Mouse (Mus musculus) forebrain, embryonic 15.5 days (tissue): ENCODE data around the gene Tnks1bp1. TPM values are rescaled to one million over a fixed set of nuclear protein-coding genes. Genes with fewer than 3 reads are reported as not detected.

Experiments used
- ATAC-seq: fragments of 200-750 bp; cut with Nextera tagmentation; replicated peaks from 2 replicates; pipeline ENCODE4 v1.8.0; 2017; ENCODE audit warnings: mild to moderate bottlenecking, moderate TSS enrichment, moderate library complexity
- H3K27ac ChIP-seq: fragments of 300-500 bp; sonication (generic); replicated peaks from 2 replicates; pipeline ENCODE4 v1.5.1; 2015; ENCODE audit warnings: mild to moderate bottlenecking, inconsistent platforms
- H3K27me3 ChIP-seq: fragments of 300-500 bp; sonication (generic); 2 replicates; pipeline ENCODE4 v1.6.1; 2015; ENCODE audit warnings: inconsistent platforms
- H3K36me3 ChIP-seq: fragments of 300-500 bp; sonication (generic); 2 replicates; pipeline ENCODE4 v1.6.1; 2015; ENCODE audit warnings: mild to moderate bottlenecking, inconsistent platforms
- H3K4me1 ChIP-seq: fragments of 300-500 bp; sonication (generic); 2 replicates; pipeline ENCODE4 v1.6.1; 2015; ENCODE audit warnings: inconsistent platforms
- H3K4me2 ChIP-seq: fragments of 300-500 bp; sonication (generic); replicated peaks from 2 replicates; pipeline ENCODE4 v1.6.1; 2015; ENCODE audit warnings: mild to moderate bottlenecking, inconsistent platforms
- H3K4me3 ChIP-seq: fragments of 300-500 bp; sonication (generic); 2 replicates; pipeline ENCODE4 v1.5.1; 2015; ENCODE audit warnings: mild to moderate bottlenecking, inconsistent platforms
- H3K9ac ChIP-seq: fragments of 300-500 bp; sonication (generic); replicated peaks from 2 replicates; pipeline ENCODE4 v1.6.1; 2015; ENCODE audit warnings: mild to moderate bottlenecking, inconsistent platforms
- H3K9me3 ChIP-seq: fragments of 300-500 bp; sonication (generic); 2 replicates; pipeline ENCODE4 v1.6.1; 2016; ENCODE audit warnings: inconsistent platforms
- WGBS: fragments of 180-500 bp; shearing (Covaris S2); methylation state at CpG from one replicate; pipeline ENCODE4 v1.1.7; 2015; ENCODE audit warnings: mixed read lengths; 5-methylcytosine and 5-hydroxymethylcytosine counted together
- polyA plus RNA-seq: library from polyadenylated mRNA; unstranded; fragments of >200 nt; fragmentation: Nextera tagmentation; extraction: Ambion mirVana; gene quantifications from 2 replicates; pipeline ENCODE4 v1.2.1, GENCODE M21; 2015

Gene Tnks1bp1
- polyA plus RNA-seq = 22.0 and 29.2 TPM in 2 replicates

DNA sequence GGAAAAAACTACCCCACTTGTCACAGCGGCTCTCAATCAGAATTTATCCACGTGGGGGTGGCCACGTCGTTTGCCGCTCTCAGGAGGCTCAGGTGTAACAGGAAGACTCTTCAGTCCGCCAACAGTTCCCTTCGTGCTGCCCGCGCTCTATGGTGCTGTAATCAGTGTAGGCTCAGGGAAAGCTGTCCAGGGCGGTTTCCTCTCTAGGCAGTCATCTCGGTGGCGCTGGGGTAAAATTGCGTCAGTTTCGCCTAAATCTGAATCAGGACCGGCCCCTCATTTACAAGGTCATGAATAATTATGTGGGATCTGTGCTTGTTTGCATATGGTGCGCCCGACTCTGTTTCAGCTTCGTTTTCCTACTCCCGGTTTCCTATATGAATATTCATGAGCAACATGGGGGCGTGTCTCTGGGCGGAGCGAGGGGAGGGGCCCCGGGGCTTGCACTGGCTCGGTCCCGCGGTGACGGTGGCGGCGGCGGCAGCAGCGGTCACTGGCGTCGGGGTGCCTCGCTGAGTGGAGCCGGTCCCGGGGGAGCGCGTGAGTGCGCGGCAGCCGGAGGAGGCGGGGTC lies at the start of gene Tnks1bp1:
TSS of gene Tnks1bp1 (plus strand) at position 427 of the 572 bp plus-strand sequence.
- ATAC-seq = peak; percentile 84
- WGBS = under 1% methylated on average over 42 of the region's 42 CpGs

DNA sequence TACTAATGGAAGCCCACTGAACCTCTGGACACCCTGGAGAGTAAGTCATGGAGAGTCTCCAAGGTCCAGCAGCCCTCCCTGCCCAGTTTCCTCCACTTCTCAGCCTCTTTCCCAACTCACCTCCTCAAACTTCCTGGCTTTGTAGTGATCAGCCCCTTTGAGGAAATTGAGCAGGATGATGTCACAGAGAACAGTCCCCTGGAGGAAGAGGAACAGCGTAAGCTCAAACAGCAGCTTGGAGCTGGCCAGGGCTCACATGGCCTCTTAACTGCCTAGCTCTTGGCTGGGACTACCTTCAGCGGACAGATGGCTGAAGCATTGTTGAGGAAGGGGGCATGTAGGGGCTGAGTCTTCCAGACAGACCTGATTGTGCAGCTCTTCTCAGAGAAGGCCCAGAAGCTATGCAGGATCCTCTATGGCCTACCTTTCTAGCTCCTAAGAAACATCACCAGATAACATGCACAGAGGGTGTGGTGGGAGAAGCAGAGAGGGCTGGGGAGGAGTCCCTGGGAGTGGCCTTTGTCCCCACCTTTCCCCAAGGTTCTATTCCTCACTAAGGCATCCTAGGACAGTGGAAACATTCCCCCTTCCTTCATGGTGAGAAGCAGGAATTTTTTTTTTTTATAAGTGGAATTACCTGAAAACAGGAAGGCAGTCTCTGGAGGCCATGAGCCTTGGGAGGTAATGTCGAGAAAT lies 48.2 kb upstream of the Tnks1bp1 start:
- no peaks in the 10 kb centered on the region for H3K9me3 ChIP-seq
- no peaks in the 10 kb centered on the region for H3K36me3 ChIP-seq
- ATAC-seq = no peak
- no peak overlapping the region for H3K9ac ChIP-seq
- H3K4me1 ChIP-seq = no peaks in the 10 kb centered on the region
- H3K27ac ChIP-seq = no peak overlapping the region
- no peaks in the 10 kb centered on the region for H3K27me3 ChIP-seq
- no peak overlapping the region for H3K4me3 ChIP-seq
- WGBS = 90% methylated on average over 3 of the region's 3 CpGs
- no peak overlapping the region for H3K4me2 ChIP-seq

More for the DNA sequence above, at the start of gene Tnks1bp1:
- Histone ChIP-seq H3K4me2 (peak within 1 kb of the TSS; percentile 58), H3K36me3 (peaks cover 53% of the 10 kb centered on the region), H3K4me1 (peaks cover 38% of the 10 kb centered on the region), H3K27ac (peak within 1 kb of the TSS; percentile 90), H3K9me3 (no peaks in the 10 kb centered on the region), H3K27me3 (no peaks in the 10 kb centered on the region), H3K4me3 (peak within 1 kb of the TSS; percentile 69), H3K9ac (peak within 1 kb of the TSS; percentile 69)

DNA sequence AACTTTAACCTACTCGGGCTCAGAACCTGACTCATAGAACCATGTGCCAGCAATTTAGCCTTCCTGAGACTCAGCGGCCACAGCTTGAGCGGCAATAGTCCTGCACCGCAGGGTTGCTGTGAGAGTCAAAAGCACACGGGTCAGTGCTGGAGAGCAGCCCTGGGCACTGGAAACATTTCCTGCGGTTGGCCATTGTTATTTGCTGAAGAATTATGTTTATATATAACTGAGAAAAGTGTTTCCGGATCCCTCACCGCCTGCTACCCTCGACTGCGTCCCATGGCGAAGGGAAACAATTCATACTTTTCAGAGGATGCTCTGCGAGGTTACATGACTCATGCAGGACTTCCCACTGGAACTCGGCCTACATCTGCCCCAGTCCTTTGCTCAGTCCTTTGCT lies 46.3 kb upstream of the Tnks1bp1 start:
- Histone ChIP-seq H3K27ac (no peak overlapping the region), H3K36me3 (no peaks in the 10 kb centered on the region), H3K4me2 (no peak overlapping the region), H3K9me3 (no peaks in the 10 kb centered on the region), H3K9ac (no peak overlapping the region), H3K27me3 (no peaks in the 10 kb centered on the region), H3K4me3 (no peak overlapping the region), H3K4me1 (no peaks in the 10 kb centered on the region)
- no peak for ATAC-seq
- WGBS = 78% methylated on average over 13 of the region's 13 CpGs

DNA sequence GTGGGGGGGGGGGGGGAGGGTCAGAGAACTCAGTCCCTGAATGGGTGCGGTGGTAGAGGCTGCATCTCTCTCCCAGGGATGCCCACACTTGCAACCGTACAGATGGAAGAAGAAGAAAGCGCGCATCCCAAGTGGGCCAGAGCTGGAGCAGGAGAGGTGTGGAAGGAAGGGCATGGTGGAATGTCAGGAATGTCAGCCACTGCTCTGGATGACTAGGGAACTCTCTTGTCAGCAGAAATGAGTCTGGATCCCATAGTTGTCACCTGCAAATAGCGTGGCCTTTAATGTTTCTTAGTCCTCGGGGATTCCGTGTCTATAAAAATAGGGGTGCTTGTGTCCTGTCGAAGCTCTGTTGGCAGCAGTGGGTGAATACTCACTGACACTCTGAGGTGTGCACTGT lies 45.2 kb upstream of the Tnks1bp1 start:
- WGBS = 82% methylated on average over 8 of the region's 8 CpGs
- H3K27me3 ChIP-seq = no peaks in the 10 kb centered on the region
- H3K4me2 ChIP-seq = no peak overlapping the region
- H3K27ac ChIP-seq = no peak overlapping the region
- H3K9me3 ChIP-seq = no peaks in the 10 kb centered on the region
- H3K4me1 ChIP-seq = no peaks in the 10 kb centered on the region
- H3K36me3 ChIP-seq = no peaks in the 10 kb centered on the region
- ATAC-seq = no peak
- no peak overlapping the region for H3K9ac ChIP-seq
- H3K4me3 ChIP-seq = no peak overlapping the region

DNA sequence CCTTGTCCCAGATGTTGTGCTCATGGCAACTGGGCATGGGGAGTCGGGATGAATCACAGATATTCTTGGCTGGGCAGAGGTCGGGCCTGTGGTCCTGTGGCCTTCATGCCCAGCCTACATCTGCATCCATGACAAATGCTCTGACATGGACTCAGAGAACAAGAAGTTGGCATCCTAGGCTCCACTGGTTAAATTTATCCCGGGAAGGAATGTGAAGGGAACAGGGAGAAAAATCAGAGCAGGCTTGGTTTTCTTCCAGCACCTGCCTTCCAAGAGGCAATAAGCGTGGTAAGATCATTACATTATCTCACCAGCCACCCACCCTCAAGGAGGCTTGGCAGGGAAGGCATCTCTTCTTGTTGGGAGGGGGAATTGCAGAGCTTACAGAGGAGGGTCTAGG lies 43.5 kb upstream of the Tnks1bp1 start:
- Histone ChIP-seq H3K9ac (no peak overlapping the region), H3K4me2 (no peak overlapping the region), H3K4me3 (no peak overlapping the region), H3K4me1 (no peaks in the 10 kb centered on the region), H3K27me3 (no peaks in the 10 kb centered on the region), H3K9me3 (no peaks in the 10 kb centered on the region), H3K27ac (no peak overlapping the region), H3K36me3 (no peaks in the 10 kb centered on the region)
- no peak for ATAC-seq
- 75% methylated on average over 4 of the region's 4 CpGs for WGBS

DNA sequence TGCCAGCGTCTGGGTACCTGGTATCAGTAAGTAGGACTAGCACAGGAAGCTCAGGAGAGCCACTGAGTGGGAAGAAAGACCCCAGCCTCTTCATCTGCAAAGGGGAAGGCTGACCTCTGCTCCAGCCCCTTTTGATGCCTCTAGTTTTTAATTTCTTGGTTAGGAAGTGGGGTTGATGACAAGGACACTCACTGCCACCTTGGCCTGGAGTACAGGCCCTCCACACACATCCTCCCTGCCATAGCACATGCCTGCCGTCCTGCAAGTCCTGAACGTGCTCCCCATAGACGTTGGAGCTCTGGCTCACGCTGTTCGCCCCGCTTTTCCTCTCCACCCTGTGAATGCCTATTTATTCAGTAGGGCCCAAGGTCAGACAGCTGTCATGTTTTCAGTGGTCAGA lies 41.2 kb upstream of the Tnks1bp1 start:
- ATAC-seq = no peak
- Histone ChIP-seq H3K4me2 (no peak overlapping the region), H3K9me3 (no peaks in the 10 kb centered on the region), H3K27me3 (no peaks in the 10 kb centered on the region), H3K9ac (no peak overlapping the region), H3K4me3 (no peak overlapping the region), H3K4me1 (no peaks in the 10 kb centered on the region), H3K27ac (no peak overlapping the region), H3K36me3 (no peaks in the 10 kb centered on the region)
- 86% methylated on average over 7 of the region's 7 CpGs for WGBS

DNA sequence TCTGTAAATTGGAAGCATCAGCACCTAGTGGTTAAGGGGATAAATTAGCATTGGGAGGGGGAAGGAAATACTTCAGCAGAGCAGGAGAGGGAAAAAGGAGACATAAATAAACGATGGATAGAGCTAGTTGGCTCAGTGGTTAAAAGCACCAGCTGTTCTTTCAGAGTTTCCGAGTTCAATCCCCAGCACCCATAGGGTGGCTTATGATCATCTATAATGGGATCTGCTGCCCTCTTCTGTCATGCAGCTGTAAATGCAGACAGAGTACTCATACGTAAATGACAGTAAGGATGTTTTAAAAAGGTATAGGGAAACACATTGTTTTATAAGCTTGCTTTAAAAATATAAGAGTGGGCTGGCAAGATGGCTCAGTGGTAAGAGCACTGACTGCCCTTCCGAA lies 40.1 kb upstream of the Tnks1bp1 start:
- Histone ChIP-seq H3K4me3 (no peak overlapping the region), H3K4me1 (no peaks in the 10 kb centered on the region), H3K36me3 (no peaks in the 10 kb centered on the region), H3K27ac (no peak overlapping the region), H3K4me2 (no peak overlapping the region), H3K9me3 (no peaks in the 10 kb centered on the region), H3K27me3 (no peaks in the 10 kb centered on the region), H3K9ac (no peak overlapping the region)
- WGBS = 22% methylated on average over 4 of the region's 4 CpGs
- peak; percentile 23; the same call in 1 of the 2 replicates for ATAC-seq

DNA sequence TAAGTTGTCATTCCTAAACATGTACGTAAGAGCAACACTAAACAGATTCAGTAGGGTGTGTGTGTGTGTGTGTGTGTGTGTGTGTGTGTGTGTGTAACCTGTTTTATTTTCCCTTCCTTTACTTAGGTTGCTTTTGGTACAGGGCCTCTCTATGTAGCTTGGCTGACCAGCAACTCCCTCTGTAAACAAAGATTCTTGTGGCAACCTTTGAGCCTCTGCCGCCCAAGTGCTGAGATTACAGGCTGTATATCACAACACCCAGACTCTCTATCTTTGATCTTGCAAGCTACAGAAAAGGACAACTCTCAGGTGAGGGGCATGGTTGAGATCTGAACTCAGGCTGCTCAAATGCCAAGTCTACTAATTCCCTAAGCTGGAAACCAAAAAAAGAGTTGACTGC lies 38.6 kb upstream of the Tnks1bp1 start:
- Histone ChIP-seq H3K4me3 (no peak overlapping the region), H3K36me3 (no peaks in the 10 kb centered on the region), H3K4me1 (no peaks in the 10 kb centered on the region), H3K27me3 (no peaks in the 10 kb centered on the region), H3K27ac (no peak overlapping the region), H3K9ac (no peak overlapping the region), H3K9me3 (no peaks in the 10 kb centered on the region), H3K4me2 (no peak overlapping the region)
- WGBS = 88% methylated on average over 2 of the region's 2 CpGs
- no peak for ATAC-seq

DNA sequence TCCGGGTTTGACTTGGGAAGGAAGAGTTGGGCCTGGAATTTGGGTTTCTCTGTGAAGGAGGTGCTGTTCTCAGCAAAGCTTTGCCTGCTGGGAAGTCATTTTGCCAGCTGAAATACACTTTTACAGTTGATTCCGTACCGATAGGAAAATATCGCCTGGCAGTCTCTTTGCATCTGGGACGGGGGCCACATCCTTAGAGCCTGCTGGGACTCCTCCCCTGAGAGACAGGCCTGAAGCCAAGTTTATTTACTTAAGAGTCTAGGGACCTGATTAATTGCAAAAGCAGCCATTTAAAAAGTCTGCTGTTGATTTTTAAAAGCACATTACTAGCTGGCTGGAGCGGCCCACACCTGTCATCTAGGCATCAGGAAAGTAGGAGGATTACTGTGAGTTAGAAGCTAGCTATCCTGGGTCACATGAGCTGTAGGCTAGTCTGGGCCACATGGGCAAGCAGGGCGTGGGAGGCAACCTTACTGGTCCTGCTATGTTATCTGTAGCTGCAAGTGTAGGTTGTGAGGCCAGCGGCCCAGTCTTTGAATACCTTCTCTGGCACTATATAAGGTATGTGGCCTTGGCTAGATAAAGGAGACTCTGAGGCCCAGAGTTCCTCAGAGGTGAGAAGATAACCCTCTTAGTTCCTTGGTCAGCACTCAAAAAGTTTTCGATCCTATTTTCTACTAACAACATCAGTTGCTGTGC lies 35.8 kb upstream of the Tnks1bp1 start:
- no peaks in the 10 kb centered on the region for H3K27me3 ChIP-seq
- no peaks in the 10 kb centered on the region for H3K9me3 ChIP-seq
- peak overlapping the region; percentile 34 for H3K27ac ChIP-seq
- 68% methylated on average over 9 of the region's 9 CpGs for WGBS
- H3K9ac ChIP-seq = no peak overlapping the region
- no peak overlapping the region for H3K4me3 ChIP-seq
- H3K36me3 ChIP-seq = no peaks in the 10 kb centered on the region
- ATAC-seq = peak; percentile 46
- H3K4me1 ChIP-seq = no peaks in the 10 kb centered on the region
- no peak overlapping the region for H3K4me2 ChIP-seq

DNA sequence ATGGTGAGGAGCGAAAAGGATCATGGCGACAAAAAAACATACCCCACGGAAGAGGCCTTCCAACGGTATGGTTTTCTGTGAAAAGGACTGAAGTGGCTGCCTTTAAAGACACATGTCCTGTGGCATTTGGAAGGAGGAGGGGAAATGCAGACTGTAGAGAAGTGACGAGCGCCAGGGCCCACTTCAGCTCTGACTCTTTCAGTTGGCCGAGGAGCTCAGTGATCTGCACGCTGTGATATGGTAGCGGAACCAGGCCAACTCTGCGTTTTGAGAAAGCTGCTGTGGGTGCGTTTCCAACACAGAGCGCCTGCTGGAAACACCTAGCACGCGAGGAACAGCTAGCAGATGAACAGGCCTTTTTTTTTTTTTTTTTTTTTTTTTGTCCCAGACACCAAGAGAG lies 35.1 kb upstream of the Tnks1bp1 start:
- H3K36me3 ChIP-seq = no peaks in the 10 kb centered on the region
- 0 out of 2 replicates have a peak overlapping the region, but pooled peaks have one; percentile 34 for H3K27ac ChIP-seq
- WGBS = 79% methylated on average over 14 of the region's 14 CpGs
- no peaks in the 10 kb centered on the region for H3K4me1 ChIP-seq
- H3K4me3 ChIP-seq = no peak overlapping the region
- peak; percentile 55; the same call in 1 of the 2 replicates for ATAC-seq
- H3K27me3 ChIP-seq = no peaks in the 10 kb centered on the region
- no peak overlapping the region for H3K4me2 ChIP-seq
- H3K9me3 ChIP-seq = no peaks in the 10 kb centered on the region
- no peak overlapping the region for H3K9ac ChIP-seq

DNA sequence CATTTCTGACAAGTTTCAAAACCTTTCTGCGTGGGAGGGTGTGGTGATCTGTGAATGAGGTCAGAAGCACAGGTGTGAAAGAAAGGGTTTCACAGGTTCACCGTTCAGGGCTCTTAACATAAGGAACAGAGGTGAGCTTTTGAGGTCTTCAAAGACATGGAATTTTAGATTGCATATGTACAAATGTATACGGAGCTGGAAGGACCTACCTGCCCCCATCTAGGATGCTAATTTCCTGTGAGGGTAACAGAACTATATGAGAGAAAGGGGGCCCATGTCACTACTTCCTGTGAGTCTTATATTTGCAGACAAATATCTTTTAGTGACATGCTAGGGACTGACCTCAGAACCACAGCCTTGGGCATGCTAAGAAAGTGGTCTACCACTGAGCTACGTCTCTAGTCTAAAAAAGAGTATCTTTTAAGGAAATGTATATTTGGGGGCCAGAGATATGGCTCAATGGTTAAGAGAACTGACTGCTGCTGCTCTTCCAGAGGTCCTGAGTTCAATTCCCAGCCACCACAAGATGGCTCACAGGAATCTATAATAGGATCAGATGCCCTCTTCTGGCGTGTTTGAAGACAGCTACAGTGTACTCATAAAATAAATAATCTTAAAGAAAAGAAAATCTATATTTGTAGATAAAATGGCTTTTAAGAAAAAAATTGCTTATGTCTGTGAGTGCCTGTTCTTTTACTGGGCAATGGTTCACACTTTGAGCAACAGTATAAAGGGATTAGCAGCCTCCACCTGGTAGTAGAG lies 33.8 kb upstream of the Tnks1bp1 start:
- Histone ChIP-seq H3K9me3 (no peaks in the 10 kb centered on the region), H3K27me3 (no peaks in the 10 kb centered on the region), H3K27ac (no peak overlapping the region), H3K4me3 (no peak overlapping the region), H3K9ac (no peak overlapping the region), H3K4me2 (no peak overlapping the region), H3K36me3 (no peaks in the 10 kb centered on the region), H3K4me1 (no peaks in the 10 kb centered on the region)
- 84% methylated on average over 5 of the region's 5 CpGs for WGBS
- no peak for ATAC-seq

DNA sequence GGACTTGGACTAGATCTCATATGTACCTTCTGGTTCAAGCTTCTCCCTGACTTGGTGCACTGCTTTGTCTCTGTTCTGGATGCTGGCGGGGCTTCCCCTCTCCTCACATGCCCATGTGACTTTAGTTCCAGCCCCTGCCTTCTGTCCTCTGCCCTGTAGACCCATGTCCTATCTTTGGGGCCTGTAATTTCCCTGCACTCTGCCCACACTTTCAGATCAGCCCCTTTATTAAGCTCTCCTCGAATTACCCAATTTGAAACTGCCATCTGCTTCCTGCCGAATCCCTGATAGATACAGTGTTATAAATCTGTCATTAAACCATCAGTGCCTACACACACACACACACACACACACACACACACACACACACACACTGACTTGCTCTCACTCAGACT lies 33.2 kb upstream of the Tnks1bp1 start:
- Histone ChIP-seq H3K9ac (no peak overlapping the region), H3K4me3 (no peak overlapping the region), H3K4me2 (no peak overlapping the region), H3K9me3 (no peaks in the 10 kb centered on the region), H3K36me3 (no peaks in the 10 kb centered on the region), H3K27me3 (no peaks in the 10 kb centered on the region), H3K27ac (no peak overlapping the region), H3K4me1 (no peaks in the 10 kb centered on the region)
- 51% methylated on average over 3 of the region's 3 CpGs for WGBS
- ATAC-seq = peak; percentile 17; the same call in 1 of the 2 replicates
